Comparison of ENCODE assay signal across 35 mouse cellular contexts in genomic region chr1:84257656-84258055, GRCm38 (mm10).
"Had no signal": no experiment of that assay in that cellular context is flagged by ENCODE, and none has a peak within 500 bp of the region (broad histone marks: within the 10 kb centered on the region; RNA-seq: fewer than 3 reads in every experiment).

No protein-coding gene starts in this region.

- H3K4me2 ChIP-seq: heart, embryonic 11.5 days; heart, embryonic 12.5 days; heart, embryonic 13.5 days; heart, embryonic 15.5 days; hindbrain, embryonic 12.5 days; hindbrain, embryonic 13.5 days; hindbrain, embryonic 14.5 days; hindbrain, embryonic 15.5 days; intestine, embryonic 15.5 days; kidney, embryonic 15.5 days had no signal

- H3K9me3 ChIP-seq: heart, embryonic 10.5 days; heart, embryonic 12.5 days; heart, embryonic 13.5 days; heart, embryonic 15.5 days; hindbrain, embryonic 10.5 days; hindbrain, embryonic 12.5 days; hindbrain, embryonic 13.5 days; hindbrain, embryonic 15.5 days; intestine, embryonic 15.5 days; kidney, embryonic 15.5 days had no signal

- H3K4me1 ChIP-seq: heart, embryonic 10.5 days; heart, embryonic 12.5 days; heart, embryonic 13.5 days; heart, embryonic 15.5 days; hindbrain, embryonic 10.5 days; hindbrain, embryonic 12.5 days; intestine, embryonic 15.5 days had no signal

- H3K9ac ChIP-seq: heart, embryonic 12.5 days; heart, embryonic 13.5 days; heart, embryonic 15.5 days; hindbrain, embryonic 12.5 days; hindbrain, embryonic 13.5 days; hindbrain, embryonic 14.5 days; hindbrain, embryonic 15.5 days; intestine, embryonic 15.5 days; kidney, embryonic 15.5 days had no signal

- H3K27ac ChIP-seq: heart, embryonic 10.5 days; heart, embryonic 13.5 days; heart, embryonic 15.5 days; hindbrain, embryonic 10.5 days; hindbrain, embryonic 12.5 days; hindbrain, embryonic 13.5 days; hindbrain, embryonic 14.5 days; hindbrain, embryonic 15.5 days; hindbrain, postnatal 0 days; intestine, embryonic 15.5 days; kidney, embryonic 15.5 days; kidney, postnatal 0 days; layer of hippocampus, adult 2 months had no signal

- H3K27me3 ChIP-seq: heart, embryonic 12.5 days; heart, embryonic 13.5 days; heart, embryonic 15.5 days; hindbrain, embryonic 12.5 days; hindbrain, embryonic 13.5 days; hindbrain, embryonic 15.5 days; intestine, embryonic 15.5 days; kidney, embryonic 15.5 days had no signal

- DNase-seq: heart, postnatal 10 days; heart, postnatal 14 days; heart, postnatal 36 days; heart, postnatal 4 days; kidney, adult 11 months; kidney, adult 18-20 months; kidney, adult 2 months; kidney, adult 8-10 months; kidney, adult 9 months; kidney, postnatal 10 days; kidney, postnatal 14 days; kidney, postnatal 25 days; kidney, postnatal 36 days; kidney, postnatal 4 days; layer of hippocampus, adult 9-11 months; layer of hippocampus, postnatal 36 days had no signal

- H3K4me3 ChIP-seq: heart, embryonic 10.5 days; heart, embryonic 12.5 days; heart, embryonic 13.5 days; heart, embryonic 15.5 days; hindbrain, embryonic 10.5 days; hindbrain, embryonic 12.5 days; hindbrain, embryonic 13.5 days; hindbrain, embryonic 15.5 days; intestine, embryonic 15.5 days; kidney, embryonic 15.5 days; layer of hippocampus, adult 2 months had no signal

- ATAC-seq: hindbrain, embryonic 16.5 days; hindbrain, postnatal 0 days; inflammation-experienced regulatory T-cells, adult 6 months; intestine, embryonic 15.5 days; intestine, embryonic 16.5 days; intestine, postnatal 0 days had no signal

- H3K36me3 ChIP-seq: heart, embryonic 10.5 days; heart, embryonic 12.5 days; heart, embryonic 13.5 days; heart, embryonic 15.5 days; hindbrain, embryonic 10.5 days; hindbrain, embryonic 12.5 days; hindbrain, embryonic 13.5 days; hindbrain, embryonic 15.5 days; intestine, embryonic 15.5 days; kidney, embryonic 15.5 days had no signal
